25 mouse cellular contexts compared by ENCODE assay signal in genomic region chr14:99981209-99981608, GRCm38 (mm10).
DNase-seq lines count a peak whose midpoint lies in the region; ATAC-seq and TF ChIP-seq lines count a peak whose summit lies in the region.
"Had no signal": no experiment of that assay in that cellular context is flagged by ENCODE, and none has a peak within 500 bp of the region (broad histone marks: within the 10 kb centered on the region; RNA-seq: fewer than 3 reads in every experiment).

No protein-coding gene starts in this region.

- H3K4me3 ChIP-seq in lung, embryonic 14.5 days (ENCODE audit: low read depth, low read length) = no peak overlapping the region
- H3K4me3 ChIP-seq in limb, embryonic 15.5 days = no peak overlapping the region
- H3K4me3 ChIP-seq: embryonic facial prominence, embryonic 12.5 days; embryonic facial prominence, embryonic 15.5 days; heart, embryonic 10.5 days; heart, embryonic 13.5 days; hindbrain, embryonic 15.5 days had no signal

- no peak for TF ChIP-seq CTCF in lung, embryonic 14.5 days (IDR thresholded peaks at IDR 0.05; ENCODE audit: low read depth)

- H3K4me2 ChIP-seq in lung, embryonic 14.5 days = no peak overlapping the region
- no peak overlapping the region for H3K4me2 ChIP-seq in limb, embryonic 15.5 days
- H3K4me2 ChIP-seq: embryonic facial prominence, embryonic 12.5 days; embryonic facial prominence, embryonic 15.5 days; heart, embryonic 13.5 days; hindbrain, embryonic 15.5 days had no signal

- WGBS in lung, embryonic 14.5 days = 67% methylated on average over 3 of the region's 3 CpGs
- WGBS in limb, embryonic 15.5 days = 51% methylated on average over 3 of the region's 3 CpGs

- no peaks in the 10 kb centered on the region for H3K36me3 ChIP-seq in lung, embryonic 14.5 days (ENCODE audit: insufficient read depth)
- no peaks in the 10 kb centered on the region for H3K36me3 ChIP-seq in limb, embryonic 15.5 days
- H3K36me3 ChIP-seq: embryonic facial prominence, embryonic 12.5 days; embryonic facial prominence, embryonic 15.5 days; heart, embryonic 10.5 days; heart, embryonic 13.5 days; hindbrain, embryonic 15.5 days had no signal

- H3K27ac ChIP-seq in lung, embryonic 14.5 days (ENCODE audit: low read depth) = no peak overlapping the region; the same call in 1 of the 2 replicates
- H3K27ac ChIP-seq in limb, embryonic 15.5 days = peak overlapping the region; percentile 22; the same call in 1 of the 2 replicates
- H3K27ac ChIP-seq: embryonic facial prominence, embryonic 12.5 days; embryonic facial prominence, embryonic 15.5 days; heart, embryonic 10.5 days; heart, embryonic 13.5 days; hindbrain, embryonic 15.5 days had no signal

- peak; percentile 29 for DNase-seq in lung, embryonic 14.5 days
- DNase-seq in lung, postnatal 10 days = no peak
- DNase-seq in lung, postnatal 25 days (ENCODE audit: low spot score) = peak; percentile 17
- no peak for DNase-seq in lung, postnatal 4 days
- peak; percentile 27 for DNase-seq in skeletal muscle tissue, adult 2 months (ENCODE audit: low read depth, low spot score)
- no peak for DNase-seq in layer of hippocampus, adult 18-20 months (ENCODE audit: low spot score in 2 of 2)
- DNase-seq in thymus, postnatal 14 days = no peak
- DNase-seq: adrenal gland, adult 2 months; adrenal gland, postnatal 14 days; cerebellum, adult 11 months; cerebellum, adult 2 months; cerebellum, adult 9-11 months; cerebellum, postnatal 25 days; forebrain, postnatal 0 days; gastrocnemius, postnatal 25 days; heart, adult 18-20 months; heart, postnatal 14 days had no signal

- 0 out of 2 replicates have a peak, but pooled peaks have one; percentile 28 for ATAC-seq in lung, embryonic 14.5 days (ENCODE audit: insufficient read depth)
- no peak for ATAC-seq in limb, embryonic 15.5 days (ENCODE audit: insufficient number of reproducible peaks, low FRiP score, low TSS enrichment, low read depth)
- ATAC-seq: CD4-positive, CD25-positive, alpha-beta regulatory T cell, adult 4 months; forebrain, embryonic 14.5 days; forebrain, postnatal 0 days had no signal

- H3K27me3 ChIP-seq in lung, embryonic 14.5 days (ENCODE audit: insufficient read depth, low read length) = no peaks in the 10 kb centered on the region
- H3K27me3 ChIP-seq in limb, embryonic 15.5 days = no peaks in the 10 kb centered on the region
- H3K27me3 ChIP-seq: embryonic facial prominence, embryonic 12.5 days; embryonic facial prominence, embryonic 15.5 days; heart, embryonic 13.5 days; hindbrain, embryonic 15.5 days had no signal

- no peaks in the 10 kb centered on the region for H3K9me3 ChIP-seq in lung, embryonic 14.5 days (ENCODE audit: low read depth, low read length)
- no peaks in the 10 kb centered on the region for H3K9me3 ChIP-seq in limb, embryonic 15.5 days
- H3K9me3 ChIP-seq: embryonic facial prominence, embryonic 12.5 days; embryonic facial prominence, embryonic 15.5 days; heart, embryonic 10.5 days; hindbrain, embryonic 15.5 days had no signal

- H3K9ac ChIP-seq in lung, embryonic 14.5 days = no peak overlapping the region
- H3K9ac ChIP-seq in limb, embryonic 15.5 days = no peak overlapping the region
- H3K9ac ChIP-seq: embryonic facial prominence, embryonic 12.5 days; embryonic facial prominence, embryonic 15.5 days; forebrain, postnatal 0 days; heart, embryonic 13.5 days; hindbrain, embryonic 15.5 days had no signal

- no peaks in the 10 kb centered on the region for H3K4me1 ChIP-seq in lung, embryonic 14.5 days (ENCODE audit: insufficient read depth)
- H3K4me1 ChIP-seq in limb, embryonic 15.5 days = 0 out of 2 replicates have a peak, but pooled peaks cover 4% of the 10 kb centered on the region
- H3K4me1 ChIP-seq: embryonic facial prominence, embryonic 12.5 days; heart, embryonic 10.5 days; heart, embryonic 13.5 days; hindbrain, embryonic 15.5 days had no signal

Comparison
In these comparisons a context has a peak if more than half of its experiments do, and no peak if none do; other contexts are left out.
1. DNase-seq: peak in lung, embryonic 14.5 days (single experiment), lung, postnatal 25 days (single experiment) and skeletal muscle tissue, adult 2 months (single experiment); none in lung, postnatal 10 days (single experiment), lung, postnatal 4 days (0 of 2), layer of hippocampus, adult 18-20 months (0 of 2) and thymus, postnatal 14 days (single experiment).